Mouse (Mus musculus) olfactory bulb, adult 2 months (tissue): ENCODE data around the gene Ncstn. TPM values are rescaled to one million over a fixed set of nuclear protein-coding genes. Genes with fewer than 3 reads are reported as not detected.

Source experiments
- H3K27ac ChIP-seq: fragments of 200-500 bp; 2 replicates; pipeline ENCODE4 v1.5.1; 2012; ENCODE audit warnings: low read depth, low read length; ENCODE audit not compliant: insufficient read depth
- H3K4me1 ChIP-seq: fragments of 200-500 bp; 2 replicates; pipeline ENCODE4 v1.6.1; 2012; ENCODE audit warnings: low read length; ENCODE audit not compliant: control insufficient read depth, insufficient read depth
- H3K4me3 ChIP-seq: fragments of 200-500 bp; 2 replicates; pipeline ENCODE4 v1.5.1; 2012; ENCODE audit warnings: mild to moderate bottlenecking, low read depth, low read length, moderate library complexity; ENCODE audit not compliant: insufficient read depth
- CTCF ChIP-seq: fragments of 200-500 bp; IDR thresholded peaks from 2 replicates; pipeline ENCODE4 v1.5.1; 2012; ENCODE audit warnings: low read depth, mild to moderate bottlenecking, low read length, moderate library complexity; ENCODE audit not compliant: insufficient read depth
- POLR2A ChIP-seq: fragments of 200-500 bp; IDR thresholded peaks from 2 replicates; pipeline ENCODE4 v1.6.1; 2012; ENCODE audit warnings: mild to moderate bottlenecking, low read depth, low read length, moderate library complexity; ENCODE audit not compliant: insufficient read depth
- WGBS: fragments of 180-500 bp; shearing (Covaris S2); methylation state at CpG from one replicate; pipeline ENCODE4 v1.1.7; 2018; 5-methylcytosine and 5-hydroxymethylcytosine counted together
- polyA plus RNA-seq: library from polyadenylated mRNA; stranded (reverse); fragments of >200 nt; gene quantifications from 2 replicates; pipeline ENCODE4 v1.2.4, GENCODE M21; 2012; ENCODE audit warnings: low replicate concordance; ENCODE audit not compliant: missing spikeins, insufficient read depth, insufficient read length

Gene Ncstn
- polyA plus RNA-seq, 1 experiment: 196 TPM

DNA sequence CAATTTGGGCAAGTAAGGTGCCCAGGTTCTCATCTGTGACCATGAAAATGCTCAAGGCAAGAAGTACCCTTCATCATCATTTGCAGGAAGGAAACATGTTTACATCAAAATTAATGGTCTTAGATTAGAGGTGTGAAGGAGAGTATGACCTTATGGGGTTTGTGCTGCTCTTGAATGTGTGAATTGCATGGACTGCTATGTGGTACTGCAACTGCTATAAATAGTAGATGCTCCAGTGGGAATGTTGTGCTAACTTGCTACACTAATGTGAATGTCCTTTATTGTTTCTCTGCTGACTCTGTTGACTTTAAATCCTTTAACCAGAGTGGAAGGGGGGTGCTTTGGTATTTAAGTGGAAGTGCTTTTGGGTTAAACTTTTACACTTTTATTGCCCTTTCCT is 11.7 kb upstream of the Ncstn start:
- H3K4me1 ChIP-seq: no peaks in the 10 kb centered on the region
- TF ChIP-seq POLR2A (no peak), CTCF (no peak)

DNA sequence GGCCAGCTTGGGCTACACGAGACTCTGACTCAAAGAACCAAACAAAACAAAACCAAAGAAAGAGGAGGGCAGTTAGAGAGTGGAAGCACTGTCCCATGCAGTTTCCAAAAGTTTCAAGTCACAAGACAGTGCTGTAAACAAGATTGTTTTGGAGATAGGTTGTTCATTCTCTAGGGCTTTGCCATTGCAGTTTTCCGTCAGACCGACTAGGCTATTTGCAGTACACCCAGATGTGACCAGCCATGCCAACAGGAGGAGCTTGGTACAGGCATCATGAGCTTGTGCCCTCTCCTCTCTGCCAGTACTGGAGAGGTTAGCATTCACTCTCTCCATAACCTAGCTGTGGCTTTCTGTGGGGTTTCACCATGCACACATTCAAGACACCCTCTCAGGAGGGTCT is 10.9 kb upstream of the Ncstn start:
- WGBS: 31% methylated on average over 3 of the region's 3 CpGs
- Histone ChIP-seq H3K27ac (no peak overlapping the region), H3K4me3 (no peak overlapping the region), H3K4me1 (no peaks in the 10 kb centered on the region)
- TF ChIP-seq POLR2A (no peak), CTCF (no peak)

More for the DNA sequence above, 11.7 kb upstream of the Ncstn start:
- Histone ChIP-seq H3K27ac (no peak overlapping the region), H3K4me3 (no peak overlapping the region)

DNA sequence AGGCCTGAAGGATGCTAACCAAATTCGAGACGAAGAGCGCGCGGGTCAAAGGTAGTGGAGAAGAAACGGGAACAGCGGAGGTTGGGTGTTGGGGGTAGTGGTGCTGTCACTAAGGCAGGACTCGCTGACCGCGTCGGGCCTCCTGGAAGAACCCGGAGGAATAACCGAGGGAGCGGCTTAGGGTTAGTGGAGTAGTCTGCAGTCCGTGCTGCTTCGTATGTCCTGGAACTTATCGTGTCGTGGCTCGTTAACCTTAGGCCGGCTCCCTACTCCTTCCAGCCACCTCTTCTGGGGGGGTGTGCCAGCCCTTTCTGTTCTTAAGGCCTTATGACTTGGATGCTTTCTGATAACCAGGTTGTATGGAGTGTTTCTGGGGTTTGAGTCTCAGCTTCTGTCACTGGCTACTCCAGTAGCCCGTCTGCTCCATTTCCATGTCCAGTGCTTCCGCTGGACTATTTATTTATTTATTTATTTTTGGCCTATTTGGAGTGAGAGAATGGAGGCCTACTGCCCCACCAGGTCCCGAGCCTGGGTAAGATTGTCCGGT is 377 bp upstream of the Ncstn start:
- Histone ChIP-seq H3K4me3 (peak overlapping the region; percentile 84), H3K4me1 (peaks cover 4% of the 10 kb centered on the region; the same call in 1 of the 2 replicates), H3K27ac (no peak overlapping the region)
- WGBS: 1% methylated on average over 24 of the region's 24 CpGs
- TF ChIP-seq CTCF (no peak), POLR2A (no peak)

DNA sequence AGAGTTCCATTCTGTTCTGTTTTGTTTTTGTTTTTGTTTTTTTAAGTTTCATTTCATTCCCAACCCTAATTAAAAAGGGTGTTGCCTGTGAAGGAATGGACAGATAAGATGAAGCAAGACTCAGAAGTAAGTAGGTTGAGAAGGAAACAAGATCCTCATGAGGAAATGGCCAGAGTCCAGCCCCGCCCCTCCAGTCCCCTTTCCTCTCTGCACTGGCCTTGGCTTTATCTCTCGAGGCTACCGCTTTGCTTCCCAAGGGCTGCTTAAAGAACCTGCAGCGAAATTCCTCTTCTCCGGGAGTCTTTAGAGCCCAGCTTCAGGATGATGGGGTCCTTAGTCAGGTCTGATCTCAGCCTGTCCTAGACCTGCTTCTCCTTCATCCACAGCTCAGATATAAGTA is 4.6 kb downstream of the Ncstn start:
- no peak overlapping the region for H3K27ac ChIP-seq
- 79% methylated on average over 5 of the region's 5 CpGs for WGBS
- TF ChIP-seq CTCF (no peak), POLR2A (no peak)

DNA sequence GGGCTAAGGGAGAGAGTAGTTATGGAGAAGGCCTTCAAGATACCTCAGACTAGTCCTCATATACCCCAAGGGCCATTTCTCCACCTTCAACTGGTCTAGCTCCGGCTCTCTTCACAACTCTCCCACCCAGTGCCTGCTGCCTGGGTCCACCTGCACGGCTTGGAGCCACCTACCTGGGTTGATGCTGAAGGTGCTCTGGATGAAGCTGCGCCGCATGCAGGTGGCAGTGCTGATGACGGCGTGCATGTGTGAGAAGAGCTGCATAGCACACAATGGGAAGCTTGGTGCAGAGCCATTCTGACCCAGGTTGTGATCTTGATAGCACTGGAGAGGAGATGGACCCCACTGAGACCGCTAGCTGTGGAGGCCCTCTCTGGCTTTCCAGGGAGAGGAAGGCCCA is 10.0 kb downstream of the Ncstn start:
- H3K4me1 ChIP-seq: no peaks in the 10 kb centered on the region
- no peak overlapping the region for H3K27ac ChIP-seq
- no peak overlapping the region for H3K4me3 ChIP-seq
- TF ChIP-seq CTCF: no peak
- TF ChIP-seq POLR2A: no peak
- WGBS: 94% methylated on average over 7 of the region's 7 CpGs

More for the DNA sequence above, 4.6 kb downstream of the Ncstn start:
- no peaks in the 10 kb centered on the region for H3K4me1 ChIP-seq
- H3K4me3 ChIP-seq: no peak overlapping the region

DNA sequence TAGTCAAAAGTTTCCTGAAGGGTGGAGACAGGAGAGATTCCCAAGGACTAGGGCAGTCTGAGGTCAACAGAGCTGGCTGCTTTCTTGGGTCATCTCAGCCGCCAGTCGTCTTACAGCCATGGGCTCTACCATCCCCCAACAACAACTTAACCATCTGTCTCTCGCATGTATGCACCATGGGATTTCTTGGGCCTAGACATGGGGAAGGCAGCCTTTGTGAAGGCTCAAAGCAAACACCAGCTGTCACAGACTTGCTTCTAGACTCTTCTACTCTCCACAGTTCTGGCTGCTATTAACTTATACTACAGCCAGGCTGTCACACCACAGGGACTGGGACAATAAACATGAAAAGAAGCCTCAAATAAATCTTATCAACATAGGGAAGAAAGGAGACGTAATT is 11.0 kb downstream of the Ncstn start:
- Histone ChIP-seq H3K4me3 (no peak overlapping the region), H3K4me1 (no peaks in the 10 kb centered on the region), H3K27ac (no peak overlapping the region)
- WGBS: 86% methylated on average over 4 of the region's 4 CpGs
- TF ChIP-seq CTCF: no peak
- no peak for TF ChIP-seq POLR2A

DNA sequence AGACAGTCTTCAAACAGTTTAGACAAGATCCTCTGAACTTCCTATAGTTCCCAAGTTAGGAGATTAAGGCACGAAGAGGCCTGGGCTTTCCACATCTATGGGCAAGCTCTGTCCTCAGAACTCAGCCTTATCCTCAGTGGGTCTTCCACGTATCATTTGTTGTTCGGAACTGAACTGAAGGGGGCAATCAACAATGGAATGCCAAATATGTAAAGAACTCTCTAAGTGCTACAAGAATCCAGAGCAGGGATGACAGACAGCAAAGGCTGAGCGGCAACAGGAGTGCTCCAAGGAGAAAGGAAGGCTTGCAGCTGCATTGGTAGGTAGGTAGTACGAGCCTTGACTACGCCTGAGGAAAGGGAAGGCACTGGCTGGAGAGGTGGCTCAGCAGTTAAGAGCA is 12.4 kb downstream of the Ncstn start:
- Histone ChIP-seq H3K27ac (no peak overlapping the region), H3K4me3 (no peak overlapping the region), H3K4me1 (no peaks in the 10 kb centered on the region)
- 87% methylated on average over 6 of the region's 6 CpGs for WGBS
- TF ChIP-seq POLR2A (no peak), CTCF (no peak)

DNA sequence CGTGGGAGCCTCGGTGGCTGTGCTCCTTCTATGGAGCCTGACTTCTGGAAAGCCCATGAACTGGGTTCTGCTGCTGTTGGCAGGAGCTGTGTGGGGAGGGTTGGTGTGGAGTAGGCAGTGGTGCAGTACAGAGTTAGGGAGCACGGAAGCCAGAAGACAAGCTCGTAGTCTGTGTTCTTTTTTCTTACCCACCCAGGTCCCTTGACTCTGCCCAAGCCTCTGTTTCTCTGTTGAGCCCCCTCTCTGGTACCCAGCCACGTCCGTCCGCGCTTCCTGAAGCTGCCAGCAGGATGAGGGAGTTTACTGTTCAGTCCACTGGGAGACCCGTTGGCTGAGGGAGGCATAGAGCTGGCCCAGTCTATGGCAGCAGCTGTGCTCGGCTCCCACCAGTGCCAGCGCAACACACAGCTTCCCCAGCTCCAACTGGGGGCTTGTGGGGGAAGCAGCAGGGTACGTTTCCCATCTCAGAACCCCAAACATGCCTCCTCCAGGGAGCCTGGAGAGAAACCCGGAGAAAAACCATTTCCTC is 17.9 kb downstream of the Ncstn start:
- Histone ChIP-seq H3K27ac (no peak overlapping the region), H3K4me3 (no peak overlapping the region), H3K4me1 (no peaks in the 10 kb centered on the region)
- no peak for TF ChIP-seq POLR2A
- no peak for TF ChIP-seq CTCF
- 60% methylated on average over 13 of the region's 13 CpGs for WGBS

DNA sequence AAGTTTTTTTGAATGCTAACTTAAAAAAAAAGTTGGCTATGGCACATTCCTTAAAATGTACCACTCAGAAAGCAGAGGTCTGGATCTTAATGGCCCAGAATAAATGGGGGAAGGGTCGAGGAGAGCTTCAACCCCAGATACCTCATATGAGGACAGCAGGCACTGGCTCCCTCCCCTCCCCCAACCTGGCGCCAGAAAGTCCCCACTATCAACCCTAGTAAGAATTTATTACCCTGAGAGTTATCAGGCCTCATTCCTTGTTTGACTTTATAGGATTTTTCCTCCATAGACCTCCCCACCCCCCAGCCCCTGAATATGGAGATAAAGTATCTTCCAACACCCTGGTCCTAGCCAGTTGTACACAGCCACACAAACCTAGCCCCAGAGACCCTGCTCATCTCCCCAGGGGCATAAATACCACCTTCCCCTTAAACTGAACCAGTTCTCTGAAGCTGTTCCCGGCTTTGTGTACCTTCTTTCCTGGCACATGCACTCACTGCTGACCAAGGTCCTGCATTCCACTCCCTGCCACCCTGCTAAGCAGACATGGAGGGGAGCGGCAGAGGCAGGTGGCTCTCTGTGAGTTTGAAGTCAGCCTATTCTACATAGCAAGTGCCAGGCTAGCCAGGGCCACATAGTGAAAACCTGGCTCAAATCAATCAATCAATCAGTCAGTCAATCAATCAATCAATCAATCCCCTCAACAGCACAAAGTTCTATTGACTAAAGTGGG is 19.1 kb downstream of the Ncstn start:
- Histone ChIP-seq H3K4me1 (no peaks in the 10 kb centered on the region; the same call in 1 of the 2 replicates), H3K27ac (no peak overlapping the region), H3K4me3 (no peak overlapping the region)
- 65% methylated on average over 4 of the region's 4 CpGs for whole genome bisulfite sequencing
- TF ChIP-seq CTCF (no peak), POLR2A (no peak)
